Mouse (Mus musculus) thymus, adult 2 months (tissue): Measurements from ENCODE around the gene Doc2g.

ENCODE experiments used
- CTCF ChIP-seq: fragments of 200-500 bp; IDR thresholded peaks from 2 replicates; pipeline ENCODE4 v1.5.1; 2012; ENCODE audit warnings: mild to moderate bottlenecking, control low read depth, low read length, moderate library complexity, borderline replicate concordance; ENCODE audit not compliant: control insufficient read depth, poor library complexity, insufficient read depth; ENCODE audit errors: extremely low read depth
- POLR2A ChIP-seq: fragments of 200-500 bp; IDR thresholded peaks from 2 replicates; pipeline ENCODE4 v1.6.1; 2012; ENCODE audit warnings: mild to moderate bottlenecking, low read length, control low read depth, moderate library complexity; ENCODE audit not compliant: control insufficient read depth, poor library complexity, insufficient read depth; ENCODE audit errors: extremely low read depth

- TF ChIP-seq POLR2A (no peak), CTCF (no peak)
These were observed 42.9 kb upstream of the Doc2g start for GRCm38 (mm10) chr19:3960211-3960610.
